Mouse (Mus musculus) urinary bladder, postnatal 14 days (tissue): ENCODE results near the gene Olfr787.

ENCODE experiments used
- DNase-seq: peaks from one replicate; pipeline ENCODE4 v3.0.0; 2021; ENCODE audit warnings: low spot score

Gene Olfr787

DNA sequence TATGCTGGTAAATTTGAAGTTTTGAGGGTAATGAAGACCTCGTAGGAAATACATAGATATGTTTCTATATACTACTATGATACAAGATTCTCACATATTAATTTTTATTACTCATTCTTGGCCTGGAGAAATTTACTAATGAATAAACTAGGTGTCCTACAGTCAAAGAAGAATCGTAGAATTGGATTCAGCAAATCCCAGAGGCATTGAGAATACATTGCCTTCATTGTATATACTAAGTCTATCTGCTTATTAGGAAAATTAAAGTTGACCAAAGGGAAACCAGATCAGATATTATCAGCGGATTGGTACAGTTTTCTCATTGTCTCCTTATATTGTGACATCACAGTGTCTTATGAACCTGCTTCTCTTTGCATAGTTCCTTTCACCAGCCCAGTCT, at the start of gene Olfr787:
Gene Olfr787, plus strand, starts transcription at position 301 of the 400 bp plus-strand sequence.
- no peak for DNase-seq

DNA sequence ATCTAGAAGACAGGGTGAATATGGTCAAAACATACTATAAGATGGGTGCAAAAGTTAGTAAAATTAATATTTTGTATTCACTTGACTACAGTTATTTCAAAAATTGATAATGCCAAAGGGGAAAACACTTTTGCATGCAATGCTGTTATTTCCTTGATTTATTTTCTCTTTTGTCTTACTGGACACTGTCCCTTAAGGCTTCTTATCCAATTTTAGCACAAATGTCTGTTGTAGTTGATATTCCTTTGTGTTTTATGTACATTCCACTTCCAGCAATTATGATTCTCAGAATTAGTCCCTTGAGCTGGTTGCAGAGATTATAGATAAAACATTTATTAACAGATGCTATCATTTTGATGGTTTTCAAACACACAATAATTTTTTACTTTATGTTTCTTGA, 34.7 kb upstream of the Olfr787 start, which contains the start of gene Olfr786:
Gene Olfr786, plus strand, starts transcription at position 301 of the 400 bp plus-strand sequence.
- no peak for DNase-seq

DNA sequence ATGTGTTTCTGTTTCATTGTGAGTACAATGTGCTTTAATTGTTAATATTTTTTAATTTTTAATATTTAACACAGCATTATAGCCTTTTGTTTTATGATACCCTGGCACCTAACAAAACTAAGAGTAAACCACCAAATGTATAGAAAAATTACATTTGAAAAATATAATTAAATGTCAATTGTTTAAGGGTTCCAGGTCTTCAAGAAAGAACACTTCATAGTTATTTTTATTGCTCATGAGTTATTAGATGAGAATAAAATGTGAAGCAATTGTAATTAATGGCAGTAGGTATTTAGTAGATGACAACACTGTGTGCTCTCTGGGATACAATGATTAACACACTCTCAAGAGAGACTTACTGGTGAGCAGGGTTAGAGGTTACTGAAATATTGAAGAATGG, 9.0 kb downstream of the Olfr787 start, which contains the start of gene Olfr788:
Gene Olfr788, plus strand, starts transcription at position 301 of the 400 bp plus-strand sequence.
- DNase-seq, result no peak

DNA sequence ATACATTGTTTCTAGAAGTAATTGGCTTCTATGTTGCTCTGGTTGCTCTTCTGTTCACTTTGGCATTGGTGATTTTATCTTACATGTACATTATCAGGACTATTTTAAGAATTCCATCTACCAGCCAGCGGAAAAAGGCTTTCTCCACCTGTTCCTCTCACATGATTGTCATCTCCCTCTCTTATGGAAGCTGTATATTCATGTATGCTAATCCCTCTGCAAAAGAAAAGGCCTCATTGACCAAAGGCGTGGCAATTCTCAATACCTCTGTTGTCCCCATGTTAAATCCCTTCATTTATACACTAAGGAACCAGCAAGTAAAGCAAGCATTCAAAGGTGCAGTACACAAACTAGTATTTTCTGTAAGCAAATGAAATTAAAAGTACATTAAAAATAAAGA, 11.6 kb downstream of the Olfr787 start:
- DNase-seq, result no peak

DNA sequence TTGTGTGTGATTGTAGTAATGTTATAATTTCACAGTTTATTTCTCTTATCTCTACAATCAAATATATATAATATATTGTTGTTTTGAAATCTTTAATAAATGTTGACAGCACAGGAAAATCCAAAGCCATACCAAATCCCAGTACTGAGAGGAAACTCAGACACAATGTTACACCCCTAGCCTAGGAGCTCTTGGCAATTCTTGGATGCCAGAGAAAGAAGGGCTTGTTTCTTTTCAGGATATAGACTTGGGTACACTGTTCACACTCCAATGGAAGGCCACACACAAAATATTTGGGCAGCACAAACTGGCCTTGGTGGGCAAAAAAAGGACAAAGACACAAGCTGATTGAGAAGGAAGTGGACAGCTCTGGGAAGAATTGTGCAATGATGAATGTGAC, 12.1 kb downstream of the Olfr787 start:
- no peak for DNase-seq

DNA sequence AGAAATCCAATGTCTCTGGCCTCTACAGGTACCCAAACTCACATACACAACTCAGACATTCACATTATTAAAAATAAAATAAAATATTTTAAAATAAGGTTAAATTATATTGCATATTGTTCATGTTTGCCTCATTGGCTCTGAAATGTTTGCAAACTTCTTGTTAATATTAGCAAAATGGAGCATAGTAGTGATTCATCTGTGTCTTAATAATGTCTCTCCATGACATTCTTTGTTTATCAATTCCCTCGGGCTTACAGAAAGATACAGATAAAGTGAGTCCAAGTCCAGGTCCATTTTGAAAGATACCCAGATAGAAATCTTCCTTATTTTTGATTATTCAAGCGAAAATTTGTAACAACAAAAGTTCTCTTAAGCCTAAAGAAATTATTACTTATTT, 22.8 kb downstream of the Olfr787 start, which contains the start of gene Olfr789:
Gene Olfr789, plus strand, starts transcription at position 301 of the 400 bp plus-strand sequence.
- no peak for DNase-seq

DNA sequence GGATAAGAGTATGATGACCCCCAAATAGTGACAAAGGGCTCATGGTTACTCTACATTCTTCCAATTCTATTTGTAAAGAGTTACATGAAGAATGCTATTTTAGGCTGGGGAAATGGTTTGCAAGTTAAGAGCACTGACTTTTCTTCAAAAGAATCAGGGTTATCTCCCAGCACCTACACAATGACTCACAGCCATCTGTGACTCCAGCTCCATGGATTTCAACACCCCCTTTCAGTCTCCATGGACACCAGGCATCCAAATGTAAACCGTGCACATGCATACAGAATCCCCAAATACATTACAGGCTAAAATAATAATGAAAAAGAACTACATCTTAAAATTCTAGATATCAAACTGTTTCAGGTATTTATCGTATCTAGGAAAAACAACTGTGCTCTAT, 28.4 kb downstream of the Olfr787 start:
- DNase-seq, result no peak

DNA sequence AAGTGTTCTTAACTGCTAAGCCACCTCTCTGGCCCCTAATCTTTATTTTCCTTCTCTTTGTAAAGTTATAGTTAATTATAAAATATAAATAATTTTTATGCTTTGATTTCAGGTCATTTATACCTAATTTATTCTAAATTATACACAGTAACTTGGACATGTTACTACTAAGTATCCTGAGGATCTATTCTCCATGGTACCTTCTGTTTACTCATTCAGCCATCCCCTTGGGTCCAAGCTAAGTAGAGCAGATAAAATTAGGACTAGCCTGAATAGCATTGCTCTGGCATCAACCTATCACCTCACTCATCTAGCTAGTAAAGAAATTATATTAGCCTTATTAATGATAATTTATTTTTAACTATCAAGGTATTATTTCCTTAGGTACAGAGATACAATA, 36.5 kb downstream of the Olfr787 start, which contains the start of gene Olfr790:
Gene Olfr790, plus strand, starts transcription at position 301 of the 400 bp plus-strand sequence.
- DNase-seq, result no peak
